8 mouse cellular contexts compared by ENCODE assay signal in the genomic region with DNA sequence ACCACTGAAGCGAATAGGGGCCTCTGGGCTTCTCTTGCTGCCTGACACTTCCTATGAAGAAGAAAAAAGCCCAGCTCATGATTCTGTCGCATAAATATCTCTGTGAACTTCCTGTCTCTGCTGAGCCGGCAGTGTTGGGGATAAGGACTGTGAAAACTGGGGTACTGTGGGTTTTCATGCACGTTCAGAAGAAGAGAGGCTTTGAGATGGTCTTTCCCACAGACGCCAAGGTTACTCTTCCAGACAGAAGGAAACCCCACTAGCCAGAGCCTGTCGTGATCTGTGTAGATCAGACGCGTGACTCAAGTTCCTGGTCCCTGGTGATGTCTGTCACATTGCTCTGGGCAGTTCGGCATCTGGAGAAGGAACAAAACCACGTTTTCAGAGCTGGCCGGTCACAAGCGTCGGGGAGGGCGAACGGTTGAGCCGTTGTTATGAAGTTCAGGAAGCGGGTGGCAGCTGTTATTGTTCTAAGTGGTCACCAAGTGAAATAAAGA. TPM values are rescaled to one million over a fixed set of nuclear protein-coding genes. Genes with fewer than 3 reads are reported as not detected.
A peak's percentile ranks its signal among the peaks of the same experiment; 100 is the strongest.
DNase-seq lines count a peak whose midpoint lies in the region; ATAC-seq and TF ChIP-seq lines count a peak whose summit lies in the region.

No protein-coding gene starts in this region.

- no peak overlapping the region for H3K4me2 ChIP-seq in limb, embryonic 14.5 days (replicated peaks; ENCODE audit: low read depth, low read length, severe bottlenecking)

- no peak overlapping the region for H3K9ac ChIP-seq in limb, embryonic 14.5 days (ENCODE audit: low read depth, low read length, severe bottlenecking)

- intact Hi-C loops in heart, postnatal 25 days (cut with DNase I), result no loop called here

- H3K27ac ChIP-seq in brown adipose tissue, adult 24 weeks (replicated peaks; ENCODE audit: low read depth, low read length), result peak overlapping the region; percentile 86
- H3K27ac ChIP-seq in limb, embryonic 14.5 days (replicated peaks; ENCODE audit: low read depth, low read length), result peak overlapping the region; percentile 65; the same call in 1 of the 2 replicates
- H3K27ac ChIP-seq in small intestine, adult 2 months (ENCODE audit: insufficient read depth, low read depth, low read length), result peak overlapping the region; percentile 72

- H3K27me3 ChIP-seq in limb, embryonic 14.5 days (ENCODE audit: control insufficient read depth, insufficient read depth, low read length), result no peaks in the 10 kb centered on the region
- H3K27me3 ChIP-seq in small intestine, adult 2 months (ENCODE audit: control insufficient read depth, insufficient read depth, low read length), result no peaks in the 10 kb centered on the region

- WGBS in limb, embryonic 14.5 days, result 66% methylated on average over 17 of the region's 17 CpGs
- 63% methylated on average over 17 of the region's 17 CpGs for WGBS in small intestine, adult 2 months

- H3K4me3 ChIP-seq in brown adipose tissue, adult 24 weeks (ENCODE audit: insufficient read depth, low read depth, low read length), result no peak overlapping the region
- no peak overlapping the region for H3K4me3 ChIP-seq in limb, embryonic 14.5 days (replicated peaks; ENCODE audit: low read length)
- H3K4me3 ChIP-seq in small intestine, adult 2 months (ENCODE audit: low read depth, low read length), result no peak overlapping the region

- no peak for ATAC-seq in limb, embryonic 14.5 days (ENCODE audit: low FRiP score, low read depth)

- H3K4me1 ChIP-seq in brown adipose tissue, adult 24 weeks (ENCODE audit: control insufficient read depth, insufficient read depth, insufficient read length, low read length), result peaks cover 12% of the 10 kb centered on the region
- no peaks in the 10 kb centered on the region for H3K4me1 ChIP-seq in limb, embryonic 14.5 days (ENCODE audit: control insufficient read depth, insufficient read depth, low read length)
- peaks cover 10% of the 10 kb centered on the region for H3K4me1 ChIP-seq in small intestine, adult 2 months (ENCODE audit: control insufficient read depth, insufficient read depth, insufficient read length, low read length)

- no peak for TF ChIP-seq POLR2A in limb, embryonic 14.5 days (IDR thresholded peaks at IDR 0.05; ENCODE audit: borderline replicate concordance, extremely low read depth, insufficient read depth, insufficient read length)
- TF ChIP-seq POLR2A in small intestine, adult 2 months (IDR thresholded peaks at IDR 0.05; ENCODE audit: low read depth, low read length), result no peak

- peak; percentile 61 for DNase-seq in layer of hippocampus, adult 11-12 months (ENCODE audit: low spot score)
- DNase-seq in layer of hippocampus, adult 18-20 months (ENCODE audit: low spot score in 2 of 2), result no peak
- peak; percentile 46 for DNase-seq in heart, postnatal 25 days (ENCODE audit: low spot score)
- DNase-seq in limb, embryonic 14.5 days (ENCODE audit: low spot score), result no peak
- no peak for DNase-seq in MN1 (ENCODE audit: low spot score)
- DNase-seq in cerebellum, postnatal 4 days (ENCODE audit: low spot score in 2 of 2), result no peak

- H3K36me3 ChIP-seq in limb, embryonic 14.5 days (ENCODE audit: control insufficient read depth, insufficient read depth, low read length), result no peaks in the 10 kb centered on the region
- no peaks in the 10 kb centered on the region for H3K36me3 ChIP-seq in small intestine, adult 2 months (ENCODE audit: control insufficient read depth, insufficient read depth, low read length)

- TF ChIP-seq CTCF in small intestine, adult 2 months (IDR thresholded peaks at IDR 0.05; ENCODE audit: extremely low read depth, insufficient read length, insufficient replicate concordance, low read depth, low read length), result no peak

- H3K9me3 ChIP-seq in limb, embryonic 14.5 days (ENCODE audit: control insufficient read depth, low read length), result no peaks in the 10 kb centered on the region

RNA-seq across cellular contexts. Expression of a gene that starts 20.1 kb away (rescaled TPM):
- total RNA-seq in layer of hippocampus, adult 18-20 months (2021), result 10 to 100 TPM; 13.6 to 16.8 TPM
- 2.6 and 5.2 TPM in 2 replicates for polyA plus RNA-seq in brown adipose tissue, adult 24 weeks (2012; ENCODE audit: insufficient read depth, insufficient read length, missing spikeins)
- total RNA-seq in heart, postnatal 25 days (2021), result 10 to 100 TPM; 10.4 to 12.5 TPM
- 9.4 and 9.7 TPM in 2 replicates for polyA plus RNA-seq in limb, embryonic 14.5 days (2012; rRNA removed)
- polyA plus RNA-seq in limb, embryonic 14.5 days (2014; fragmentation: Nextera tagmentation; extraction: Ambion mirVana), result 5.9 and 9.8 TPM in 2 replicates
- polyA plus RNA-seq in small intestine, adult 2 months (2012; rRNA removed), result 24.6 and 36.0 TPM in 2 replicates

Comparison
In these comparisons a context has a peak if more than half of its experiments do, and no peak if none do; other contexts are left out.
1. DNase-seq: peak in layer of hippocampus, adult 11-12 months (single experiment) and heart, postnatal 25 days (single experiment); none in layer of hippocampus, adult 18-20 months (0 of 2), limb, embryonic 14.5 days (single experiment), MN1 (single experiment) and cerebellum, postnatal 4 days (0 of 2).
2. Peak in every context shown above with its lines, with median percentiles within 50 percentile points of each other: H3K27ac ChIP-seq.